Mouse (Mus musculus): ENCODE data around the gene Fcna. TPM values are rescaled to one million over a fixed set of nuclear protein-coding genes. Genes with fewer than 3 reads are reported as not detected.
A peak's percentile ranks its signal among the peaks of the same experiment; 100 is the strongest.

Fcna gene
- polyA plus RNA-seq, 1 experiment from 2014 or later = 4.9 TPM

DNA sequence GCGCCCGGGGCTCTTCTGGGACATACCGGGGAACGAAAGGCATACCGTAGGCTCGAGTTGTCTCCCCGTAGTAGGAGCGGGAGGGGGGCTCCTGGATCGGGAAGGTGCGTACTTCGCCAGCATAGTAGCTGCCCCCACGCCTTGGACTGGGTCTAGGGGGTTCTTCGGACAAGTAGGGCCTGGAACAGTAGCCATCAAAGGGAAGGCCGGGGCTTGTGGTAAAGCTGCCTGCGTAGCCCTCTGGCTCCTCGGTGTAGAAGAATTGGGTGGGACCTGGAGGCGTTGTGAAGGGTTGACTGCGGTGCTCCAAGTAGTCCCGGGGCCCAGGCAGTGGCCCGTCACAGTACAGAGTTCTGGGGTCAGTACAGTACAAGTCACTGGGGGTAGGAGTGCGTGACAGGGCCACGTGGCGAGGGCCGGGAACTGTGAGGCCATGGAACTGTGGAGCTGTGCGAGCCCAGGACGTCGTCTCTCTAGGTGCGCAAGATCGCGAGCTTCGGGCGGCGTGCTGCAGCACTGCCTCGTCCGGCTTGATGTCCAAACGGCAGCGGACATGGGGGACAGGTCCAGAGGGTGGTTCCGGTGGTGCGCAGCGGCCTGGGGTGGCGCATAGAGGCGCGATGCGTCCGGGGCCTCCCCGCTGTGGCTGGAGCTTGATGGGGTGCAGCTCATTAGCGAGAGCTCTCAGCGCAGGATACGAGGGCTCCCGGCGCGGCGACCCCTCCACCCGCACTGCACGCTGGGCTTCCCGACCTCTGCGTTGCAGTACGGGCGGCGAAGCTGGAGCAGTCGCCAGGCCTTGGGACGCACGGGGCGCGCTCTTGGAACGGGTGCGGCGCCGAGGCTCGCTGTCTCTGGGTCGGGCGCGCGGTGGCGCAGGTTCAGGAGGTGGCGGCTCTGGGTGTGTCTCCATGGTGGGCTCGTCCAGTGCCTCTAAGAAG is 48.8 kb downstream of the Fcna start:
- DNase-seq (ENCODE audit: low spot score) (no peak), ATAC-seq (ENCODE audit: low read depth) (no peak)
- peak overlapping the region; percentile 26 for H3K4me3 ChIP-seq (ENCODE audit: low read depth, low read length)
- no peaks in the 10 kb centered on the region for H3K9me3 ChIP-seq (ENCODE audit: control insufficient read depth, low read length)
- H3K27me3 ChIP-seq (replicated peaks; ENCODE audit: control insufficient read depth, insufficient read depth, low read length) = peaks cover 50% of the 10 kb centered on the region
- H3K27ac ChIP-seq (replicated peaks; ENCODE audit: low read depth, low read length) = no peak overlapping the region
- H3K4me2 ChIP-seq (ENCODE audit: low read depth, low read length) = peak overlapping the region; percentile 46
- WGBS = 9% methylated on average over 43 of the region's 77 CpGs
- H3K9ac ChIP-seq (ENCODE audit: low read depth, low read length) = peak overlapping the region; percentile 38; the same call in 1 of the 2 replicates
- H3K4me1 ChIP-seq (ENCODE audit: control insufficient read depth, insufficient read depth, low read length) = peaks cover 24% of the 10 kb centered on the region
- H3K36me3 ChIP-seq (ENCODE audit: control insufficient read depth, insufficient read depth, low read length) = peaks cover 15% of the 10 kb centered on the region

DNA sequence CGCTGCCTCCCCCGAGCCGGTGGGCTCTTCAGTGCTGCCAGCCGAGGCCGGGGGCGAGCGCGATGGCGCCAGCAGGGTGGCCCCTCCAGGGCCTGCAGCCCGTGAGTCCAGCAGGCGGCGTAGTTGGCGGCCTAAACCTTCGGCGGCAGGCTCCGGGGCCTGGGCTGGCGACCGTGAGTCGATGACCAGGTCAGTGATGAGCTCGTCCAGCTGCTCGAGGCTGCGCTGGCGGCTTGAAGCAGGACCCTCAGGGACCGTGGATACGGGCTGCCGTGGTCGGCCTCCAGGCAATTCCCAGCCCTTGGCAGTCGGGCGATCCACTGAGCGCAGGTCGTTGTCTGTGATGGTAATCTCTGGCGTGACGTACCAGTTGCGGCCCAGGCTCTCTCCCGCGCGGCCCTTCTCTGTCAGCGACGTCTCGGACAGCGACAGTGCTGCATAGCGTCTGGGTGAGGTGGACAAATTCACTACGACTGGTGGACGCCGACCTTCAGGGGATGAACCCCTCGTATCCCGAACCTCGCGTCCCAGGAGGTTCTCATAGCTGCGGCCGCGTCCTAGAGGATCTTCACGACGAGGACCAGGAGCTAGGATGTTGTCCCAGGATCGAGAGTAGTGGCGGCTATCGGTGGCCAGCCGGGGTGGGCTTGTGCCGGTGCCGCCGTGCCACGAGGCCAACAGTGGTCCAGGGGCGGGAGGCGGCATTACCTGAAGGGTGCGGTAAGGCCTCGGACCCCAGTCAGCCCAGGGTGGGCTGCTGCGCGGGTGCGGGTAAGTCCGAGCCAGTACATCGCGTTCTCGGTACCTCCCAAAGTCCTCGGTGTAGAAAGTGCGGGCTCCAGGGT is 49.7 kb downstream of the Fcna start:
- H3K4me1 ChIP-seq (ENCODE audit: control insufficient read depth, insufficient read depth, low read length) = peaks cover 33% of the 10 kb centered on the region
- H3K9me3 ChIP-seq (ENCODE audit: control insufficient read depth, low read length) = no peaks in the 10 kb centered on the region
- ATAC-seq (ENCODE audit: low read depth) (no peak), DNase-seq (ENCODE audit: low spot score) (no peak)
- H3K27me3 ChIP-seq (replicated peaks; ENCODE audit: control insufficient read depth, insufficient read depth, low read length) = peaks cover 50% of the 10 kb centered on the region
- peaks cover 9% of the 10 kb centered on the region for H3K36me3 ChIP-seq (ENCODE audit: control insufficient read depth, insufficient read depth, low read length)
- peak overlapping the region; percentile 45; the same call in 1 of the 2 replicates for H3K9ac ChIP-seq (ENCODE audit: low read depth, low read length)
- 8% methylated on average over 46 of the region's 75 CpGs for WGBS
- no peak overlapping the region for H3K27ac ChIP-seq (replicated peaks; ENCODE audit: low read depth, low read length)
- H3K4me3 ChIP-seq (ENCODE audit: low read depth, low read length) = peak overlapping the region; percentile 26
- peak overlapping the region; percentile 46 for H3K4me2 ChIP-seq (ENCODE audit: low read depth, low read length)

DNA sequence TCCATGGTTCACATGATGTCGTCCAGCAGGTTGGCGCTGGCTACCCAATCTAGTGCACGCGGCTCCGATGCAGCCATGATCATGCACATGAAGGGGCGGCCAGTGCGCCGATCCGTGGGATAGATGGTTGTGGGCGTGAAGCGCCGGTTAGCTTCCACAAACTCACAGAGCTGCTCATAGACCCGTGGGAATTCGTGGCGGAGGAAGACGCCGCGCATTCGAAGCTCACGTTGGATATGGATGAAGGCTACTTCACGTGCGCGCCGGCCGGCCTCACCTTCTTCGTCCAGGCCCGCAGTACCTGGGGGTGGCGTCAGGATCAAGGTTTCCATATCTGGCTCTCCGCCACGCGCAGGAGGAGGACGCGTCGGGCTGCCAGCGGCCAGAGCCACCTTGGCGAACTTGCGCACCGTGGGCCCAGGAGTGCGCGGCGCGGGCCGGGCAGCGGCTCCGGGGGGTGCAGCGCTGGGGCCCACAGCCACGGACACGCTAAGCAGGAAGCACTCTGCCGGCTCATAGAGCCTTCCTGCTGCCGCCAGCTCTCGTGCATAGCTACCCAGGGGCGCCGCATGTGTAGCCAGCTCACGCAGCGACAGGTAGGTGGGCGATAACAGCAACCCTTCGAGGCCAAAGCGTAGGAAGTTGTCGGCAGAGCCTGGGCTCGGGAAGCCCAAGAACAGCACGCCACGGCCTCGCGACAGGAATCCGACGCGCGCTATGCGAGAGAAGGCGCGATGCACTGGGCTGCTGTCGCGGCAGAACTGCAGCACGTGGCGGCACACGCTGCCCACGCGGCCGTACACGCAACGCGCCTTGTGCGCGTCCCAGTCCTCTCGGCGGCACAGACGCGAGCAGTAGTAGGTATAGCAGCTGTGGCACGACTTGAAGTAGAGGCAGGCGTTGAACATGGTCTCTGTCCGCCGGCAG is 50.6 kb downstream of the Fcna start:
- no peak for DNase-seq (ENCODE audit: low spot score)
- peak overlapping the region; percentile 45; the same call in 1 of the 2 replicates for H3K9ac ChIP-seq (ENCODE audit: low read depth, low read length)
- 15% methylated on average over 77 of the region's 92 CpGs for whole genome bisulfite sequencing

DNA sequence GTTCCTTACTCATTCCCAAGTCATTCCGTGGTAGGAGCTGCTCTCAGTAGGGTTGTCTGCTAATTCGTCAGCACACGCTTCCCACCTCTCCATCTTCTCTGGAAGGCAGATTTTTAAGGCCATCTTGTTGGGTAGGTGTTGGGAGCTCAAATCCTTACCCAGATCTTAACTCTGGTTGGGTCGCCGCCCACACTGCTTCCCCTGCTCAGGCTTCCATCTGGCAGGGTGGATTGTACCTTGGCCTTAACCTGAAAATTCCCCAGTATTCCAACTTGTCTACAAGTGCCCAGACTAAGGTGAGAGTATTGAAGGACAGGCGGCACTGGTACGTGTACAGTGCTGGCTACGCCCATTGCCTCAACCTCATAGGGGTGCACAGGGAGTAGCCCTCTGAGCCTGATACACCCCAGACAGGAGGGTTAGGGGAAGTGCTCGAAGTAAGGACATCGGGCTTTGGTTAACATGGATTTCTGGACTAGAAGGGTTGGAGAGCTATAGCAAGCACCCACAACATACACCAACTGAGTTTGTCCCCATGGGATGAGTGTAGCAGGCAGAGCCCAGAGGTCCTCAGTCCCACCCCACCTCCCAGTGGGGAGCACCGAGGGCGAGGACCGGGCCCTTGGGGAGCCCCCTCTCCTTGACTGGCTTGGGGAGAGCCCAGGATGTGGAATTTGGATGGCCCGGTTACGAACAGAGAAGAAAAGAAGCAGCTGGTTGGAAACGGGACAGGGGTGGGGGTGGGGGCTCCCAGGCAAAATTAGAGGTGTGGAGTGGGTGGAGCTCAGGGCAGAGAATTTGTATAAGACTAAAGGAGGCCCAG is 51.6 kb downstream of the Fcna start:
- no peak overlapping the region for H3K27ac ChIP-seq (replicated peaks; ENCODE audit: low read depth, low read length)
- peaks cover 50% of the 10 kb centered on the region for H3K27me3 ChIP-seq (replicated peaks; ENCODE audit: control insufficient read depth, insufficient read depth, low read length)
- peaks cover 32% of the 10 kb centered on the region for H3K4me1 ChIP-seq (ENCODE audit: control insufficient read depth, insufficient read depth, low read length)
- DNase-seq (ENCODE audit: low spot score) (no peak), ATAC-seq (ENCODE audit: low read depth) (no peak)
- 77% methylated on average over 16 of the region's 16 CpGs for WGBS
- peak overlapping the region; percentile 91; the same call in 1 of the 2 replicates for H3K4me2 ChIP-seq (ENCODE audit: low read depth, low read length)
- H3K36me3 ChIP-seq (ENCODE audit: control insufficient read depth, insufficient read depth, low read length) = peaks cover 11% of the 10 kb centered on the region; the same call in 1 of the 2 replicates
- no peak overlapping the region for H3K9ac ChIP-seq (ENCODE audit: low read depth, low read length)
- no peaks in the 10 kb centered on the region for H3K9me3 ChIP-seq (ENCODE audit: control insufficient read depth, low read length)
- H3K4me3 ChIP-seq (ENCODE audit: low read depth, low read length) = no peak overlapping the region

More for the DNA sequence above, 50.6 kb downstream of the Fcna start:
- no peaks in the 10 kb centered on the region for H3K9me3 ChIP-seq (ENCODE audit: control insufficient read depth, low read length)
- no peak overlapping the region for H3K27ac ChIP-seq (replicated peaks; ENCODE audit: low read depth, low read length)
- ATAC-seq (ENCODE audit: low read depth) = no peak
- 0 out of 2 replicates have a peak, but pooled peaks cover 6% of the 10 kb centered on the region for H3K36me3 ChIP-seq (ENCODE audit: control insufficient read depth, insufficient read depth, low read length)
- peaks cover 32% of the 10 kb centered on the region for H3K4me1 ChIP-seq (ENCODE audit: control insufficient read depth, insufficient read depth, low read length)
- H3K4me3 ChIP-seq (ENCODE audit: low read depth, low read length) = peak overlapping the region; percentile 26
- peaks cover 50% of the 10 kb centered on the region for H3K27me3 ChIP-seq (replicated peaks; ENCODE audit: control insufficient read depth, insufficient read depth, low read length)
- H3K4me2 ChIP-seq (ENCODE audit: low read depth, low read length) = peak overlapping the region; percentile 46

DNA sequence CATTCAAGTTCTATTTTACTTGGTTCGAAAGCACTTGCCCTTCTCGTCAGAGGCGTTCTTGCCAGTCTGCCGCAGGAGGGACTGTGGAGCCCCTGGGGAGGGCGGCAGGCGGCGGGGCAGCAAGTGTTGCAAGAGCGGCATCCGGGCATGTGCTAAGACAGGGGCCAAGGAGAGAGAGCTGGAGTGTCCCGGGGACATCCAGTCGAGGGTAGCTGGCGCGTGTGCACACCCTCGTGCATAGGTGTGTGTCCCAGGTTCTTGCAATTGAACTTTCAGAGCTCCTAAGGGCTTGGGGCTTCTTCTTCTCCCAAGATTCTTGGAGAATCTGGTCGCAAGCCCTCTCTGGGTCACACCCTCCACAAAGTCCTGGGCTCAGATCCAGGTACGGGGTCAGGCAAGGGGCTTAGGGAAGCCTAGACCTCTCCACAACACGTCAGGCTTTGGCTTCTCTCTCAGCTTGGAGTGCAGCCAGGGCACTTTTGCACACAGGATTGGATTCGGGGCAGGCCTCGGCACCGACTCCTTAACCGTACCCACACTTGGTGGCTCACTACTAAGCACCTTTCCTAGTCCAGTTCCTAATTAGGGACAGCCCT is 52.3 kb downstream of the Fcna start:
- peak overlapping the region; percentile 67 for H3K4me3 ChIP-seq (ENCODE audit: low read depth, low read length)
- no peak for ATAC-seq (ENCODE audit: low read depth)
- H3K36me3 ChIP-seq (ENCODE audit: control insufficient read depth, insufficient read depth, low read length) = peaks cover 17% of the 10 kb centered on the region; the same call in 1 of the 2 replicates
- peak overlapping the region; percentile 91 for H3K4me2 ChIP-seq (ENCODE audit: low read depth, low read length)
- peaks cover 32% of the 10 kb centered on the region for H3K4me1 ChIP-seq (ENCODE audit: control insufficient read depth, insufficient read depth, low read length)
- H3K27me3 ChIP-seq (replicated peaks; ENCODE audit: control insufficient read depth, insufficient read depth, low read length) = peaks cover 45% of the 10 kb centered on the region
- H3K9ac ChIP-seq (ENCODE audit: low read depth, low read length) = peak overlapping the region; percentile 71
- peak overlapping the region; percentile 92 for H3K27ac ChIP-seq (replicated peaks; ENCODE audit: low read depth, low read length)
- H3K9me3 ChIP-seq (ENCODE audit: control insufficient read depth, low read length) = no peaks in the 10 kb centered on the region
- DNase-seq (ENCODE audit: low spot score) = peak; percentile 59
- WGBS = 6% methylated on average over 21 of the region's 21 CpGs

Other genes with a start within 250 kb of the Fcna start
- 11.3 and 12.9 TPM in 2 replicates for gene Entpd2, start 232.2 kb downstream of the Fcna start, polyA plus RNA-seq (2014; fragmentation: Nextera tagmentation; extraction: Ambion mirVana)
- 75.1 TPM in 2 replicates for gene Npdc1, start 228.7 kb downstream of the Fcna start, polyA plus RNA-seq (2014; fragmentation: Nextera tagmentation; extraction: Ambion mirVana)
- gene Fut7, start 204.8 kb downstream of the Fcna start, polyA plus RNA-seq (2014; fragmentation: Nextera tagmentation; extraction: Ambion mirVana) = 0.10 and 0.11 TPM in 2 replicates
- gene Abca2, start 199.3 kb downstream of the Fcna start, polyA plus RNA-seq (2014; fragmentation: Nextera tagmentation; extraction: Ambion mirVana) = 6.4 and 6.9 TPM in 2 replicates
- gene Clic3, start 171.2 kb downstream of the Fcna start, polyA plus RNA-seq (2014; fragmentation: Nextera tagmentation; extraction: Ambion mirVana) = 11.2 and 22.7 TPM in 2 replicates
- gene Paxx, start 166.9 kb downstream of the Fcna start, polyA plus RNA-seq (2014; fragmentation: Nextera tagmentation; extraction: Ambion mirVana) = 39.3 and 41.7 TPM in 2 replicates
- 156 and 191 TPM in 2 replicates for gene Ptgds, start 158.0 kb downstream of the Fcna start, polyA plus RNA-seq (2014; fragmentation: Nextera tagmentation; extraction: Ambion mirVana)
- not detected in 2 replicates for gene Lcn12, start 134.1 kb downstream of the Fcna start, polyA plus RNA-seq (2014; fragmentation: Nextera tagmentation; extraction: Ambion mirVana)
- 56.9 and 73.6 TPM in 2 replicates for gene Fbxw5, start 127.3 kb downstream of the Fcna start, polyA plus RNA-seq (2014; fragmentation: Nextera tagmentation; extraction: Ambion mirVana)
- gene C8g, start 126.3 kb downstream of the Fcna start, polyA plus RNA-seq (2014; fragmentation: Nextera tagmentation; extraction: Ambion mirVana) = 5.0 and 5.1 TPM in 2 replicates
- 30.0 and 33.9 TPM in 2 replicates for gene Traf2, start 81.1 kb downstream of the Fcna start, polyA plus RNA-seq (2014; fragmentation: Nextera tagmentation; extraction: Ambion mirVana)
- 312 and 318 TPM in 2 replicates for gene Edf1, start 70.2 kb downstream of the Fcna start, polyA plus RNA-seq (2014; fragmentation: Nextera tagmentation; extraction: Ambion mirVana)
- 1.4 and 1.7 TPM in 2 replicates for gene Mamdc4, start 53.2 kb downstream of the Fcna start, polyA plus RNA-seq (2014; fragmentation: Nextera tagmentation; extraction: Ambion mirVana)
- 148 and 160 TPM in 2 replicates for gene Phpt1, start 52.8 kb downstream of the Fcna start, polyA plus RNA-seq (2014; fragmentation: Nextera tagmentation; extraction: Ambion mirVana)
- 0.40 and 1.4 TPM in 2 replicates for gene Ajm1, start 46.3 kb downstream of the Fcna start, polyA plus RNA-seq (2014; fragmentation: Nextera tagmentation; extraction: Ambion mirVana)
- gene Rabl6, start 19.5 kb downstream of the Fcna start, polyA plus RNA-seq (2014; fragmentation: Nextera tagmentation; extraction: Ambion mirVana) = 64.4 and 71.9 TPM in 2 replicates
- 0.33 and 0.41 TPM in 2 replicates for gene Ccdc183, start 10.4 kb downstream of the Fcna start, polyA plus RNA-seq (2014; fragmentation: Nextera tagmentation; extraction: Ambion mirVana)
- 22.9 and 33.0 TPM in 2 replicates for gene Tmem141, start 6.0 kb downstream of the Fcna start, polyA plus RNA-seq (2014; fragmentation: Nextera tagmentation; extraction: Ambion mirVana)
- gene Lcn8, start 25.1 kb upstream of the Fcna start, polyA plus RNA-seq (2014; fragmentation: Nextera tagmentation; extraction: Ambion mirVana) = not detected in 2 replicates
- not detected in 2 replicates for gene Lcn5, start 29.9 kb upstream of the Fcna start, polyA plus RNA-seq (2014; fragmentation: Nextera tagmentation; extraction: Ambion mirVana)
- not detected in 2 replicates for gene Lcn6, start 48.8 kb upstream of the Fcna start, polyA plus RNA-seq (2014; fragmentation: Nextera tagmentation; extraction: Ambion mirVana)
- gene Lcn10, start 54.7 kb upstream of the Fcna start, polyA plus RNA-seq (2014; fragmentation: Nextera tagmentation; extraction: Ambion mirVana) = not detected in 2 replicates
- not detected in 2 replicates for gene Obp2a, start 72.0 kb upstream of the Fcna start, polyA plus RNA-seq (2014; fragmentation: Nextera tagmentation; extraction: Ambion mirVana)
- gene Bmyc, start 78.7 kb upstream of the Fcna start, polyA plus RNA-seq (2014; fragmentation: Nextera tagmentation; extraction: Ambion mirVana) = 82.5 and 82.9 TPM in 2 replicates
- not detected in 2 replicates for gene Obp2b, start 109.0 kb upstream of the Fcna start, polyA plus RNA-seq (2014; fragmentation: Nextera tagmentation; extraction: Ambion mirVana)
- not detected in 2 replicates for gene Lcn3, start 137.5 kb upstream of the Fcna start, polyA plus RNA-seq (2014; fragmentation: Nextera tagmentation; extraction: Ambion mirVana)
- gene Lcn11, start 149.0 kb upstream of the Fcna start, polyA plus RNA-seq (2014; fragmentation: Nextera tagmentation; extraction: Ambion mirVana) = not detected in 2 replicates
- not detected in 2 replicates for gene Gm13539, start 154.2 kb upstream of the Fcna start, polyA plus RNA-seq (2014; fragmentation: Nextera tagmentation; extraction: Ambion mirVana)
- gene Glt6d1, start 187.8 kb upstream of the Fcna start, polyA plus RNA-seq (2014; fragmentation: Nextera tagmentation; extraction: Ambion mirVana) = not detected in 2 replicates
- gene Lcn9, start 195.1 kb upstream of the Fcna start, polyA plus RNA-seq (2014; fragmentation: Nextera tagmentation; extraction: Ambion mirVana) = not detected in 2 replicates
- not detected in 2 replicates for gene Sohlh1, start 219.2 kb upstream of the Fcna start, polyA plus RNA-seq (2014; fragmentation: Nextera tagmentation; extraction: Ambion mirVana)
- gene Kcnt1, start 235.7 kb upstream of the Fcna start, polyA plus RNA-seq (2014; fragmentation: Nextera tagmentation; extraction: Ambion mirVana) = 0.47 and 0.83 TPM in 2 replicates